Mouse (Mus musculus) retina, adult 2 months (tissue): ENCODE measurements around the gene Slc25a41.
A peak's percentile ranks its signal among the peaks of the same experiment; 100 is the strongest.

Experiments used
- DNase-seq: peaks from one replicate; pipeline ENCODE4 v3.0.0-alpha.2; 2012; ENCODE audit warnings: low read depth, low spot score

Slc25a41 gene

DNA sequence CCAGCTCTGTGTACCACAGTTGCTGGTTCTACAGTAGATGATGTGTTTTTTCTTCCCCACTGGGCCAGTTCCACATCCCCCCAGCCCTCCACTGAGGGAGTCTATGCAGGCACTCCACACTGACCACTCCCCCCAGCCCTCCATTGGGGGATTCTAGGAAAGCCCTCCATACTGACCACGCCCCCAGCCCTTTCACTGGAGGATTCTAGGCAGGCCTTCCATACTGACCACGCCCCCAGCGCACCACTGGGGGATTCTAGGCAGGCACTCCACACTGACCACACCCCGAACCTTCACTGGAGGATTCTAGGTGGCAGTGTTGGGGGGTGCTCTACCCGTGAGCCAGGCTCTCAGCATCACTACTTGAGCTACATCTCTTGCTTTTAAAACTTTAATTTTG is 6.0 kb upstream of the Slc25a41 start:
- DNase-seq, result no peak

DNA sequence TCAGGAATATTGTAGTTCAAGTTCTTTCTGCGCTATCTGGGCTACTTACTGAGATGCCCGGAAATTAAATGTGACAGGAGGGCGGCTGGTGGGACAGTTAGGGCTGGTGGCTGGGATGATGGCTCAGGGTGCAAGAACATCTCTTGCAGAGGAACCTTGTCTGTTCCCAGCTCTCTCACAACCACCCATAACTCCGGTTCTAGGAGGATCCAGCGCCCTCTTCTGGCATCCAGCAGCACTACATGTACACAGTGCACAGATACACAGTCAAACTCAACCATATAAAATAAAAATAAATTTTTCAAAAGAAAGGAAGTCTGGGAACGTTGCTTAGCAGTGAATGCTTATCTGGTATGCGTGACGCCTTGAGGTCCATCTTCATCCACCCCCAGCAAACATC is 2.5 kb downstream of the Slc25a41 start:
- no peak for DNase-seq

DNA sequence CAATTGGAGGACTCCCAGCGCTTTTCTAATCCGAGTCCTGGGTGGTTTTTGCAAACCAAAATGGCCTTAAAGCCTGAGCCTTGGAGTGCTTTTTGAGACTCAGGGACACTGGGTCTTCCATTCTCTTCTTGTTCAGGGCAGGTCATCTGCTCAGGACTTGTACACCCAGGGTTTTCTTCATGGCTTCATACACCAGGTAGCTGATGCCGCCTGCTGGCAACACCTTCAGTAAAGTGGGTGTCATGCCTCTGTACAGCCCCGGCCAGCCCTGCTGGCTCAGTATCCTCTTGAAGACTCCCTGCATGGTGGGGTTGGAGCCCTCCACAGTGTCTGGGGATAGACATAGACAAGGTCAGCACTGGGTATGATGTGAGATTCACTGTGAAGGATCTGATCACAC is 8.6 kb downstream of the Slc25a41 start:
- DNase-seq, result no peak

DNA sequence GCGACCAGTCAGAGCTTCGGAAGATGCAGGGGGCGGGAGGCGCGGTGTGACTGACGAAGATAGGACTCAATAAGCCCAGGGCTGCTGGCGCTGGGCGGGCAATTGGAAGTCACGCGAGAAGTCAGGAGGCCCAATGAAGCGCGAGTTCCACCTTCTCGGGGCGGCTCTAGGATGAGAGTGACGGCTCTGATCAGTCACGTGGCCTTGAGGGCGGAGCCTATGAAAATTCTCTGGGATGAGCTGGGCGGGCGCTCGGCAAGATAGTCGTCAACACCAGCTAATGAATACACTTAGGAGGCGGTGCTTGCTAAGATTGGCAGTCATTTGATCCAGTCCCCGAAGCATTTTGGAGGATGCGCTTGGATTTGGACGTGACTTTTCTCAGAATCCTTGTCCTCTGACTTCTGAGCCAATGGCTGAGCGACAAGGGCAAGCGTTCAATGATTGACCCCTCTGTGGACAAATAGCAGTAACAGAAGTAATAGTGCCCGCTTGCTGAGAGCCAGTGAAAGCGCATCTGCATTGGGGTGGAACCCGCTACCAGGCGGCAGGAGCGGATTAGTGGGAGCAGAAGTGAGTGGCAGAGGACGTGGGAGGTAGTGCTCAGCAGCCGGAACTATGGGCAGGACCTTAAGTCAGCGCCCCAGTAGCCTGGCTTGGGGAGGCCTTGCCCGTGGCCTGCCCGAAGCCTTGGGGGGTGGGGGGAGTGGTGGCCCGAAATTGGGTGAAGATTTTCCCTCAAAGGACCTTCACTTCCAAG is 9.6 kb downstream of the Slc25a41 start:
- peak; percentile 100 for DNase-seq

DNA sequence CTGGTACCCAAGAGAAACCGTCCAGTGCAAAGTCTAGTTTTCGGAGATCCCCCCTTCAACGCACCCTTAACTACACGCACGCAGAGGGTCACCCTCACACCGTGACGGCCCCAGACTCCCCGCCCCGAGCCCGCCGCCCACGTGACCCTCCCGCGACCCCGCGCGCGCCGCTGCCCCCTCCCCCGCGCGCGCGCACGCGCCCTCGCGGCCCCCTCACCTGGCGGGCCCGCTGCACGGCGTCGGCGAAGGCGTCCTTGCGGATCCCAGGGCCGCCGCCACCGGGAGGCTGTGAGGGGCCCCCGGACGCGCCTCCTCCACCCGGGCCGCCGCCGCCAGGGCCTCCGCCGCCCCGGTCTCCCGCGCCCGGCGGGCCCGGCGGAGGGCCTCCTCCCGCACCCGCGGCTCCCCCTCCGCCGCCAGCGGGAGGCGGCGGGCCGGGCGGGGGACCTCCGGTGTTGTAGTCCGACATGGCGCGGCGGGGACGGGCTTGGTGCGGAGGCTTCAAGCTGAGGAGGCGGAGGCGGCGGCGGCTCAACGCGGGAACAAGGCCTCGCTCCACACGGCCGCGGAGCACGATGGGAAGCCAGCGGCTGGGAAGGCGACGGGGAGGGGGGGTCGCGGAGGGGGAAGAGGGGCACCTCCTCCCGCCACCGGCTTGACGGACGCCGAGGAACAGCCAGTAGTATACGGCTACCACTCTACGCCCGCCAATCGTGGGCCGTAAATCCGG is 10.4 kb downstream of the Slc25a41 start, which contains the start of gene Khsrp:
Khsrp (minus strand) TSS at position 592 of the 730 bp plus-strand sequence.
- DNase-seq, result no peak

DNA sequence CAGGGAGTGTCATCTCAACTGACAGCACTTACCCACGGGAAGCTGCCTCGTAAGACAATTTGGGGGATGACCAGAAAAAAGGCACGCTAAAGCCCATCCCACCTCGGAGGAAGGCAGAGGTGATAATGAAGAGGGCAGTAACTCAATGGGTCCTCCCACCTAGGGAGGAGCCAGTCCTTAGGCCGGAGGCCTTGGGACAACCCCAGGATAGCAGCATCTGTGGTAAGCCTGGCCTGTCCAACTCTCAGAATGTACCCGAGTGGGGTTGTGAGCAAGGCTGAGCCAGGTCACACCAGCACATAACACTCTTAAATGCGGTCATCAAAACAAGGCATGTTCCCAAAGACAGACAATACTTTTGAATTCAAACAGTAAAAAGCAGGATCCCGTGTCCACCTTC is 11.8 kb downstream of the Slc25a41 start:
- no peak for DNase-seq

DNA sequence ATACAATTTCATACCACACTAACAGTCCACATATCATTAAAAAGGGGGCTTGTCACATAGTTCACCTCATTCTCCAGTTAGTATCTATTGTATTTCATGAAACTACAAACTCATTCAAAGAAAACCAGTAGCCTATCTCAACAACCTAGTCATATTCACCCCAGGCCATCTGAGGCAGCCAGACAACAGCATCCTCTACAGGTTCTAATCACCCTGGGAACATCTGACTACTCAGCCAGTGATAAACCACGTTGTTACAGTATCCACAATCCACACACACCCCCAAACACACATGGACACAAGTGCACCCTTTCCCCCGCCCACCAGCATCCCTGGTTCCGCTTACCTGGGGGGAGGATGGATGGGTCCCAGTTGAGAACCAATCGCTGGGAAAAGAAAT is 14.0 kb downstream of the Slc25a41 start:
- no peak for DNase-seq

DNA sequence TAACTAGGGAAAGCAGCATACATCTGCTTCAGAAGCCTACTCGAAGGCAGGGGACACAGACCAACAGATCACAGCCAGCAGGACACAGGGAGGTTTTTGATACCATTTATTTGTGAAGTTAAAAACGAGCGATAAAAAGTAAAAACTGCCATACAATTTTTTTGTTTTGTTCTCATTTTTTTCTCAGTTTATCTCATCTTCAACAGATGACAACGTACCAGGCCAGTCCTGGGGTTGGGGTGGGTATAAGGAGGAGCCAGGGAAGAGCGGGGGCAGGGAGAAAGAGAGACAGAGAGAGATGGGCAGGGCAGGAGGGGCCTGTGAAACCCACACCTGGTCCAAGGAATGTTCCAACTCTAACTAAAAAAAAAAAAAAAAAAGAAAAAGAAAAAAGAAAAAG is 20.5 kb downstream of the Slc25a41 start:
- no peak for DNase-seq

DNA sequence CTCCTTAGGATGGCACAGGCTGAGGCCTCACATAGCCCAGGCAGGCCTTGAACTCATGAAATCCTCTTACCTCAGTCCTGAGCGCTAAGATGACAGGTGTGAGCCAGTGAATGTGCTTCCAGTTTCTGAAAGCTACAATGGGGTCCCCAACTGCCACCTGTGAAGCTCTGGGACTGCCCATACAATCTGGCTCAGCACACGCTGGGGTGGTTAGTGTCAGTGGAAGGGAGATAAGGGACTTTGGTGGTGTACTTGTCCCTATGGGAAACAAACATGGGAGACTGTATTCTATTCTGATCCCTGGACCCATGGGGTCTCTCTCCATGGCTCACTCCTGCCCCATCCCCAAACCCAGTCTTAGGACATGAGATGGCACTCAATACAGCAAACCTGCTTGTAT is 21.8 kb downstream of the Slc25a41 start:
- DNase-seq, result no peak

DNA sequence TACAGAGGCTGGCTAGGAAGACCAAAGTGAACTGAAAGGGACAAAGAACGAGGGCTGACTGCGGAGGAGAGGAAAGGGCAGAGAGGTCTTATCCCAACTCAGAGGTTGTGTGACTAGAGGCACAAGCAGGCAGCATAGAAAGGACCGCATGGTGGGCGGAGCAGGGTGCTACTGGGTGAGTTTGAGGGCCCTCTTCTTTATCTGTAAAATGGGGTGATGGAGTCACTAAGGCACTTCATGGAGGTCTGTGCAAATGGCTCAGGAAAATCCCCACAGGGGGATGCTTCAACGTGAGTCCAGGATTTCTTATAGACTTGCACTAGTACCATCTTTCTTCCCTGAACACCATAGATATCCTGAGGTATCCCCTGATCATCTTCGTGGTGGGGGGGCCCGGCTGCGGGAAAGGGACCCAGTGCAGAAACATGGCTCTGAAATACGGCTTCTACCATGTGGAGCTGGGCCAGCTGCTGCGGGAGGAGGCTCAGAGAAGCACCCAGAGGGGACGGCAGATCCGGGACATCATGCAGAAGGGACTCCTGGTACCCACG is 29.1 kb downstream of the Slc25a41 start:
- DNase-seq, result no peak

DNA sequence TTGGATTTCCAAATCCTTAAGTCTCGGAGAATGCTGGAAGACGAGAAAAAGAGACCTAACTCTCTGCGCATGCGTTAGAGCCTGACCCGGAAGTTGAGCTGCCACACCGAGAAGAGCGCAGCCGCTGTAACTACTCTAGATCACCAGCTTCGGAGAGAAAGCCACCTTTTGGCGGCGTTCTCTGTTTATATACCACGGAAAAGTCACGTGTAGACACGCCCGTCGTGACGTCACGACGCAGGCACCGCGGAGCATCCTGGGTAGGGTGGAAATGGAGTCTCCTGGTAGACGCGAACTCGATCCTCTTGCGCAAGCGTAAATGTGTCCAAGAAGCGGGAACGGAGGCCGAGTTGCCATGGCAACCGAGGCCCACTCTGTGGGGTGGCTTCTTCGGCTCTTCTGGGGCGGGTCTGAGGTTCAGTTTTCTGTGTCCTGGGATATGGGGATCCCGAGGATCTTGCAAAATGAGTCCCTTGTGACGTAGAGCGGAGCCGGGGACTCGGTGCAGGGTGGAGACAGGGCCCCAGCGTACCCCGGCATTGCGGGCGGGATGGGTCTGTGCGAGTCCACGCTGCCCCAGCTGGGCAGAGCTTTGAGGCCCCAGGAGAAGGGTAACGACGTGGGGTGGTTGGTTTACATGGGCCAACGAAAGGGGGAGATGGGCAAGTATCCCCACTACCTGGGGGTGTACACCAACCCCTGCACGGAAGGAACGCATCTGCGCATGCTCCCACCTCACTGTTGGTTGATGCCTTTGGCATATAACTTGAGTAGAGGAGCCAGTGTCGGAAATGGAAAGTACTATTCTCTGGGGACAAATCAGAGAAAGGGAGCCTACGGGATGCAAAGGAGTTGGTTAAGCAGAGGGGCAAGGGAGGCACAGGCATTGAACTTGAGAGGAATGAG is 30.0 kb downstream of the Slc25a41 start, which contains the start of the genes Gtf2f1 and Gm17949:
Gtf2f1 (minus strand) TSS at position 53 of the 906 bp plus-strand sequence.
Gm17949 (plus strand) TSS at position 234 of the 906 bp plus-strand sequence.
- peak; percentile 98 for DNase-seq

DNA sequence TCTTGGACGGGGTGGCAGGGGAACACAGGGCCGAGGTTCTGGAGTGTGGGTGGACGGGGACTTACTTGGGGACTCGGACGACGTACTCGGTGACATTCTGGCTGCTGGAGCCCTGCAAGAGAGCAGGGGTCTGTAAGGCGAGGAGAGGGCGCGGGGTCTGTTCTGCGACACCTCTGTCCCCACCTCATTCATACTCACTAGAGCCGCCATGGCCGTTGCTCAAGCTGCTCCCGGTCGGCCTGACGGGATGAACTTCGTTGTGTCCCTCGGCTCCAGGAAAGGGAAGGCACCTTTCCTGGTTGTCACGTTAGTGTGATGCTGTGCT is 30.6 kb downstream of the Slc25a41 start:
- no peak for DNase-seq

DNA sequence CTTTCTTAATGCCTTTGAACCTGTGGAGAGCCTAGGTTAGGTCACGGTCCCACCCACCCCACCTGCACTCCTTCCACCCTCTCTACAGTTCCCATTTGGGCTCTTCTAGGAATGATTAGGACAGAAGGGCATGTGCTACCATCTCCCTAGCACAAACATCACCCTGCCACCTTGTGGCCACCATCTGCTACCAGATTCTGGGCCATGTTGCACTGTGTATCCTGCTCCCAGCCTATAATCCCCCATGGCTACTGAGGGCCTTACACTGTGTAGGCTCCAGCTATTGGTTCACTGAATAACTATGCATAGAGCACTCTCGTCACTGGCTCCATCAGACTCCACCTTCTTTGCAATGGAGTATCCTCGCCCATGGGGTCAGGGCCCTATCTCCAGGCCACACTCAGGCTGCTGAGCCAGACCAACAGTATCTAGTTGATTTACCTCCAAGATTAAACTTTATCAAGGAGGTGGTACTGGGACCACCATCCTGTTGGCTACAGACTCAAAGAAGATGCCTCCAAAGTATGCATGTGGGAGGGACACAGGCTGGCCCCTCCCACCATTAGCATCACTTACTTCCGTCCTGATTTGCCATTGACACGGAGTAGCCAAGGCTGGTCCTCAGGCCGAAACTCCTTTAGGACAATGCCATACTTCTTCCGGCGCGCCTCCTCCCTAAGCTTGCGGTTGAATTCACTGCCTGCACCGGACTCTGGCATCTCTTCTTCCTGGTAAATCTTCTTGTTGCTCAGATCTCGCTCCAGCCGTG is 34.1 kb downstream of the Slc25a41 start:
- no peak for DNase-seq

DNA sequence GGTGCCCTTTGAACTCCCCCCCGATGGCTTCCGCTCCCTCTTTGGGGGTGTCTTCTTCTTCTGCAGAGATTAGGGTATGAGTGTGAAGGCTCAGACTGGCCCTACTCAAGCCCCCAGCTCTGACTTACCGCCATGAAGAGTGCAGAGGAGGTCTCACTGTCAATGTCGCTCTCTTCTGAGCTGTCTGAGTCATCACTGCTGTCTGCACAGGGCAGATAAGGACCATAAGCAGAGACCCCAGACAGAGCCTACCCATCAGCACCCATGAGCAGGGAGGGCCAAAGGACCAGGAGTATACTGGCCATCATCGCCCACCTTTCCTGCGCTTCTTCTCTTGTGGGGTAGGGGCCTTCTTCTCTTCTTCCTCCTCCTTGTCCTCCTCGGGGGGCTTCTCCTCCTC is 37.5 kb downstream of the Slc25a41 start:
- DNase-seq, result no peak

DNA sequence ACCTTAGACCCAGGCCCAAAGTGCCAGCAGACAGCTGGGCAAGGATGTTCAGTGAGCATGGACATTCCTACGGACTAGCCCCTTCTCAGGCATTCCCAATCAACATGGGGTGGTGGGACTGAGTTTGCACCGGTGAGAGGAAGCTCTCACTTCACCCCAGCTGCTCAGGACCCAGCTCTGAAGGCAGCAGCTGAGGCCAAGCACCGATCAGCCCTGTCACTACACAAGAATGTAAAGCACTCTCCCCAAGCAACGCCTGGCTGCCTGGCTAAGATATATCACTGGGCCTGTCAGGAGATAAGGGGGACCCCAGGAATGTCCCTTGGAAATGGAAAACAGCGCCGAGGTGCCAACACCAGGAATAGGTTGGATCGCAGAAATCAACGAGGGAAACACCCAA is 40.2 kb downstream of the Slc25a41 start:
- no peak for DNase-seq

DNA sequence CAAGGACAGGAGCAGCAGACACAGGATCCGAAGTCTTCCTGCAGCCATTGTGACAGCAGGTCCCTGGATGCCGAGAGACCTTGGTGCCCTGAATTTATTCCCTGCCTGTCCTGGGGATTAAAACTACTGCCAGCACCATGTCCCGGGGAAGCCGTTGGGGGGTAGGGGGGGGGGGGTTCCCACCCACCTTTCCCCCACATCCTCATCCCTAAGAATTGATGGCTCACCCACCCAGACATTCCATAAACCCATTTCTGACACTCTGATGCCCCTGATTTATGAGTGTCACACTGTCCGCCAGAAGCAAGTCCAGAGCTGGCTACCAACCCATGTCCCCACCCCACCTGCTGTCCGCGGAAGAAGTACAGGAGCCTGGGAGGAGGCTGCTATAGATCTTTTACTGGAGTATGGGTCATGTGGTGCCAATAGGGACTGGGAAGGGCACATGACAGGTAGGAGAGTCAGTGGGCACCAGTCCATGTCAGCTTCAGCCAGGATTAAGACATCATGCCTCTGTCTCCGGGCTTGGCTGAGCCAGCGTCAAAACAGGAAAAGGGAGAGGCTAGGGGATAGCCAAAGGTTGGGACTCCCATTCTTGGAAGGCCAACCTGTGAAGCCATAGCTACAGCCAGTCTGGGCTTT is 41.4 kb downstream of the Slc25a41 start, which contains the start of gene Pspn:
Pspn (minus strand) TSS at position 51 of the 642 bp plus-strand sequence.
- no peak for DNase-seq

DNA sequence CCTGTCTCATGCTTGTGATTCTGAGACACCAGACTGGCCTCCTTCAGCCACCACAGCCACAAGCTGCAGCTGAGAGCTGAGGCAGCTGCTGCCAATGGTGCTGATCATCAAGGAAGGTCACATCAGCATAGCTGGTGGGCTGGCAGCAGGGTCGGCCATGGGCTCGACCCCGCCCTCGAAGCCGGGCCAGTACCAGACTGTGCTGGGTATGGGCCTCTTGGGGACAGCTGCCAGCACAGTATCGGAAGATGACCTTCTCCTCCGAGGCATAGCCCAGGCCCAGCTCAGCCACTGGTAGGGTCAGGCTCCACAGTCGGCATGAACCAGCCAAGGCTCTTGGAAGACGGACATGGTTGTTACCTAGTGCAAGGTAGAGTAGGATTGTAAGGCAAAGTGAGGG is 42.0 kb downstream of the Slc25a41 start:
- no peak for DNase-seq

DNA sequence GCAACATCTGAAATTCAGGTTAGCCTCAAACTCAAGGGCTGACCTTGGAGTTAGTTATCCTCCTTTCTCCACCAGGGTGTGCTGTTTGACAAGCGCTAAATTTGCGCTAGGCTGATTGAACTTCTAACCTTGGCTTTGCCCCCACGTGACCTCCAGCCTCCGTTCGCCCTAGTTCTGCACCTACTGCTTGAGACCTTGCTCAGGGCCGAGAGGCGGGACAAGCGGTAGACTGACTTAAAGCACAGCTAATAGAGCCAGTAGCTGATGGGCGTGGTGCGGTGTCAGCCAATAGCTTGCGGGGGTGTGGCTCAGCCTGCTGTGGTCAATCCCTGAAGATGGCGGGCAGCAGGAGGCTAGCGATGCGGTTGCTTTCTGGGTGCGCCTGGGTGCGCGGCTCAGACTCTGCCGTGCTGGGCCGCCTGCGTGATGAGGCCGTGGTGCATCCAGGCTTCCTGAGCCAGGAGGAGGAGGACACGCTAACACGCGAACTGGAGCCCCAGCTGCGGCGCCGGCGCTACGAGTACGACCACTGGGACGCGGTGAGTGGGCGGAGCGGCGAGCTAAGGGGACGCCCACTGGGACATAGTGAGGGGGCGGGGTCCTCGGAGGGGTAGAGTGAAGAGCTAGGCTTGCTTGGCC is 44.3 kb downstream of the Slc25a41 start, which contains the start of gene Alkbh7:
Alkbh7 (plus strand) TSS at position 311 of the 639 bp plus-strand sequence.
- peak; percentile 97 for DNase-seq

DNA sequence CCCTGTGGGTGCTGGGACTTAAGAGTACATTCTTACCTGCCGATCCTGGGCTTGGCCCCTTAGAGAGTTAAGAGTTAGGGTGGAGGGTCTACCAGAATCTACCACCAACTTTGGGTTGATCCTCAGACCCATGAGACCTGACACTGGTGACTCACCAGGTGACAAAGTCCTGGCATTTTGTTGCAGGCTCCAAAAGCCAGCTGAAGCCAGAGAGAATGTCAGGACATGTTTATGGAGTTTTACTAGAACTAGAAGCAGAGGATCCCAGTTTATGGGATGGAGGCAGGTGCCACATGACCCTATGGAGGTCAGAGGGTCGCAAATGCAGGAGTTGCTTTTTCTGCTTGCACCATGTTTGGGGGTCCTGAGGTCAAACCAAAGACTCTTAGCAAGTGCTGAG is 44.9 kb downstream of the Slc25a41 start:
- DNase-seq, result no peak

DNA sequence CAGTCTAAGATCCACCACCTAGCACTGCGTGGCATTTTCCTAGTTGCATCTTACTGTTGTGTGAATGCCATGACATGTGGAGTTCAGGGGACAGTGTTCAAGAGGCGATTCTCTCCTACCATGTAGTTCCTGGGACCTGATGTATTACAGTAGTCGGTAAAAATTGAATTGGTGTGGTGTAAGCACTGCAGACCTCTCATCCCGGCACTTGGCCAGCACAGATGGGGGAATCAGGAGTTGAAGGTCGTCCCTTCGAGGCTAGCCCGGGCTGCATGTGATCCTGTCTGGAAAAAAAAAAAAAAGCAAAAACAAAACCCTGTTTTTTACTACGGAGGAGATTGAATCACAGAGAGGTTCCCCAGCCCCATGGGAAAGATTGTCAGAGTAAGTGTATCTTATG is 46.4 kb downstream of the Slc25a41 start:
- DNase-seq, result no peak
